Mouse (Mus musculus) intestine, embryonic 15.5 days (tissue): Measurements from ENCODE around the gene Cd200r1. TPM values are rescaled to one million over a fixed set of nuclear protein-coding genes. Genes with fewer than 3 reads are reported as not detected.
"Not testable (repeated sequence)": the region's sequence is repeated elsewhere in the genome, so short reads cannot be mapped to it uniquely, and the experiment has no call there.

ENCODE experiments used
- ATAC-seq: fragments of 200-750 bp; cut with Nextera tagmentation; 2 replicates; pipeline ENCODE4 v1.8.0; 2017; ENCODE audit warnings: moderate TSS enrichment, moderate library complexity
- H3K27ac ChIP-seq: fragments of 300-500 bp; sonication (generic); 2 replicates; pipeline ENCODE4 v1.5.1; 2015; ENCODE audit warnings: mild to moderate bottlenecking, inconsistent platforms
- H3K27me3 ChIP-seq: fragments of 300-500 bp; sonication (generic); replicated peaks from 2 replicates; pipeline ENCODE4 v1.6.1; 2015; ENCODE audit warnings: inconsistent platforms
- H3K36me3 ChIP-seq: fragments of 300-500 bp; sonication (generic); 2 replicates; pipeline ENCODE4 v1.6.1; 2015; ENCODE audit warnings: inconsistent platforms
- H3K4me1 ChIP-seq: fragments of 300-500 bp; sonication (generic); replicated peaks from 2 replicates; pipeline ENCODE4 v1.6.1; 2015; ENCODE audit warnings: inconsistent platforms
- H3K4me2 ChIP-seq: fragments of 300-500 bp; sonication (generic); replicated peaks from 2 replicates; pipeline ENCODE4 v1.6.1; 2015; ENCODE audit warnings: mild to moderate bottlenecking, inconsistent platforms
- H3K4me3 ChIP-seq: fragments of 300-500 bp; sonication (generic); replicated peaks from 2 replicates; pipeline ENCODE4 v1.5.1; 2015; ENCODE audit warnings: inconsistent platforms
- H3K9ac ChIP-seq: fragments of 300-500 bp; sonication (generic); 2 replicates; pipeline ENCODE4 v1.6.1; 2015; ENCODE audit warnings: inconsistent platforms
- H3K9me3 ChIP-seq: fragments of 300-500 bp; sonication (generic); 2 replicates; pipeline ENCODE4 v1.6.1; 2016; ENCODE audit warnings: inconsistent platforms
- WGBS: fragments of 180-500 bp; shearing (Covaris S2); methylation state at CpG from one replicate; pipeline ENCODE4 v1.1.7; 2015; 5-methylcytosine and 5-hydroxymethylcytosine counted together
- polyA plus RNA-seq: library from polyadenylated mRNA; unstranded; fragments of >200 nt; fragmentation: Nextera tagmentation; extraction: Ambion mirVana; gene quantifications from 2 replicates; pipeline ENCODE4 v1.2.1, GENCODE M21; 2015

Cd200r1 gene
- polyA plus RNA-seq, 1 experiment from 2014 or later, result 1.1 TPM

- no peak for ATAC-seq
- H3K4me2 ChIP-seq, result no peak overlapping the region
- H3K27me3 ChIP-seq, result no peaks in the 10 kb centered on the region
- H3K9me3 ChIP-seq, result no peaks in the 10 kb centered on the region
- H3K9ac ChIP-seq, result no peak overlapping the region
- no peaks in the 10 kb centered on the region for H3K4me1 ChIP-seq
- 77% methylated on average over 3 of the region's 3 CpGs for WGBS
- no peaks in the 10 kb centered on the region for H3K36me3 ChIP-seq
- H3K4me3 ChIP-seq, result no peak overlapping the region
- no peak overlapping the region for H3K27ac ChIP-seq
These were observed 8.1 kb downstream of the Cd200r1 start for GRCm38 (mm10) chr16:44773673-44774072.

- Histone ChIP-seq H3K4me3 (no peak overlapping the region), H3K4me1 (no peaks in the 10 kb centered on the region), H3K27ac (no peak overlapping the region), H3K36me3 (no peaks in the 10 kb centered on the region), H3K27me3 (no peaks in the 10 kb centered on the region), H3K4me2 (no peak overlapping the region), H3K9me3 (no peaks in the 10 kb centered on the region), H3K9ac (no peak overlapping the region)
- WGBS, result 87% methylated on average over 6 of the region's 6 CpGs
- ATAC-seq, result no peak
These were observed 8.7 kb downstream of the Cd200r1 start for GRCm38 (mm10) chr16:44774201-44774600.

GRCm38 (mm10) chr16:44778538-44779147 lies 13.1 kb downstream of the Cd200r1 start:
- Histone ChIP-seq H3K4me2 (peak overlapping the region; percentile 17), H3K4me1 (no peaks in the 10 kb centered on the region), H3K27ac (no peak overlapping the region), H3K36me3 (no peaks in the 10 kb centered on the region), H3K4me3 (no peak overlapping the region), H3K27me3 (no peaks in the 10 kb centered on the region), H3K9ac (no peak overlapping the region), H3K9me3 (no peaks in the 10 kb centered on the region)
- 58% methylated on average over 17 of the region's 17 CpGs for WGBS
- no peak for ATAC-seq

GRCm38 (mm10) chr16:44779494-44779893 lies 14.0 kb downstream of the Cd200r1 start:
- Histone ChIP-seq H3K9me3 (no peaks in the 10 kb centered on the region), H3K4me3 (no peak overlapping the region), H3K4me1 (no peaks in the 10 kb centered on the region), H3K4me2 (no peak overlapping the region), H3K9ac (no peak overlapping the region), H3K36me3 (no peaks in the 10 kb centered on the region), H3K27ac (no peak overlapping the region), H3K27me3 (no peaks in the 10 kb centered on the region)
- WGBS, result 82% methylated on average over 5 of the region's 5 CpGs
- ATAC-seq, result no peak

- WGBS, result 70% methylated on average over 4 of the region's 4 CpGs
These were observed 15.2 kb downstream of the Cd200r1 start for GRCm38 (mm10) chr16:44780751-44781150.

GRCm38 (mm10) chr16:44786934-44787333 lies 21.4 kb downstream of the Cd200r1 start:
- Histone ChIP-seq H3K4me1 (no peaks in the 10 kb centered on the region), H3K9me3 (no peaks in the 10 kb centered on the region), H3K4me3 (no peak overlapping the region), H3K27ac (no peak overlapping the region), H3K27me3 (no peaks in the 10 kb centered on the region), H3K9ac (no peak overlapping the region), H3K4me2 (no peak overlapping the region), H3K36me3 (no peaks in the 10 kb centered on the region)
- ATAC-seq, result no peak
- 80% methylated on average over 1 of the region's 1 CpGs for WGBS

More at GRCm38 (mm10) chr16:44780751-44781150, 15.2 kb downstream of the Cd200r1 start:
- Histone ChIP-seq H3K27me3 (no peaks in the 10 kb centered on the region), H3K27ac (no peak overlapping the region), H3K4me2 (no peak overlapping the region), H3K4me1 (no peaks in the 10 kb centered on the region), H3K4me3 (no peak overlapping the region), H3K9ac (no peak overlapping the region), H3K9me3 (no peaks in the 10 kb centered on the region), H3K36me3 (no peaks in the 10 kb centered on the region)
- no peak for ATAC-seq

GRCm38 (mm10) chr16:44794416-44794815 lies 28.9 kb downstream of the Cd200r1 start:
- no peak for ATAC-seq
- Histone ChIP-seq H3K27me3 (no peaks in the 10 kb centered on the region), H3K4me2 (no peak overlapping the region), H3K9ac (no peak overlapping the region), H3K27ac (no peak overlapping the region), H3K4me3 (no peak overlapping the region), H3K4me1 (no peaks in the 10 kb centered on the region), H3K9me3 (no peaks in the 10 kb centered on the region), H3K36me3 (no peaks in the 10 kb centered on the region)

- Histone ChIP-seq H3K4me3 (no peak overlapping the region), H3K27me3 (no peaks in the 10 kb centered on the region), H3K9ac (no peak overlapping the region), H3K4me1 (no peaks in the 10 kb centered on the region), H3K27ac (no peak overlapping the region), H3K9me3 (no peaks in the 10 kb centered on the region), H3K36me3 (no peaks in the 10 kb centered on the region), H3K4me2 (no peak overlapping the region)
- ATAC-seq, result no peak
These were observed 40.4 kb downstream of the Cd200r1 start for GRCm38 (mm10) chr16:44805976-44806375.

GRCm38 (mm10) chr16:44810223-44810622 lies 44.7 kb downstream of the Cd200r1 start:
- not testable (repeated sequence) for H3K4me3 ChIP-seq, H3K27ac ChIP-seq, ATAC-seq, H3K9ac ChIP-seq, H3K4me2 ChIP-seq, H3K36me3 ChIP-seq, H3K4me1 ChIP-seq, H3K27me3 ChIP-seq, H3K9me3 ChIP-seq
- WGBS, result 93% methylated on average over 4 of the region's 4 CpGs

- Histone ChIP-seq H3K9ac (no peak within 1 kb of the TSS), H3K27ac (no peak within 1 kb of the TSS), H3K4me1 (no peaks in the 10 kb centered on the region), H3K9me3 (no peaks in the 10 kb centered on the region), H3K27me3 (no peaks in the 10 kb centered on the region), H3K4me2 (no peak within 1 kb of the TSS), H3K4me3 (no peak within 1 kb of the TSS), H3K36me3 (no peaks in the 10 kb centered on the region)
- WGBS, result 85% methylated on average over 3 of the region's 3 CpGs
- ATAC-seq, result no peak
These were observed 46.0 kb downstream of the Cd200r1 start, which contains the start of gene Cd200r4 for GRCm38 (mm10) chr16:44811544-44811943. Gene Cd200r4 (plus strand): TSS chr16:44811733.

GRCm38 (mm10) chr16:44812468-44813065 lies 47.0 kb downstream of the Cd200r1 start:
- no peak overlapping the region for H3K27ac ChIP-seq
- no peak overlapping the region for H3K4me3 ChIP-seq
- H3K27me3 ChIP-seq, result no peaks in the 10 kb centered on the region
- H3K4me2 ChIP-seq, result no peak overlapping the region
- H3K36me3 ChIP-seq, result no peaks in the 10 kb centered on the region
- WGBS, result 80% methylated on average over 6 of the region's 6 CpGs
- H3K9me3 ChIP-seq, result no peaks in the 10 kb centered on the region
- H3K4me1 ChIP-seq, result no peaks in the 10 kb centered on the region
- no peak for ATAC-seq
- no peak overlapping the region for H3K9ac ChIP-seq

GRCm38 (mm10) chr16:44818010-44818409 lies 52.5 kb downstream of the Cd200r1 start:
- no peaks in the 10 kb centered on the region for H3K4me1 ChIP-seq
- no peak overlapping the region for H3K27ac ChIP-seq
- H3K27me3 ChIP-seq, result no peaks in the 10 kb centered on the region
- ATAC-seq, result no peak
- no peak overlapping the region for H3K9ac ChIP-seq
- no peak overlapping the region for H3K4me3 ChIP-seq
- WGBS, result 54% methylated on average over 1 of the region's 1 CpGs
- no peaks in the 10 kb centered on the region for H3K9me3 ChIP-seq
- no peak overlapping the region for H3K4me2 ChIP-seq
- no peaks in the 10 kb centered on the region for H3K36me3 ChIP-seq

- WGBS, result 80% methylated on average over 4 of the region's 4 CpGs
These were observed 55.0 kb downstream of the Cd200r1 start for GRCm38 (mm10) chr16:44820545-44820944.

More at GRCm38 (mm10) chr16:44820545-44820944, 55.0 kb downstream of the Cd200r1 start:
- H3K9me3 ChIP-seq, result no peaks in the 10 kb centered on the region
- H3K9ac ChIP-seq, result no peak overlapping the region
- H3K27me3 ChIP-seq, result no peaks in the 10 kb centered on the region
- no peak overlapping the region for H3K4me2 ChIP-seq
- no peaks in the 10 kb centered on the region for H3K36me3 ChIP-seq
- no peak overlapping the region for H3K4me3 ChIP-seq
- no peak overlapping the region for H3K27ac ChIP-seq
- H3K4me1 ChIP-seq, result no peaks in the 10 kb centered on the region
- no peak for ATAC-seq
